Mouse (Mus musculus) kidney, postnatal 0 days (tissue): Measurements from ENCODE around the gene Bicd2. TPM values are rescaled to one million over a fixed set of nuclear protein-coding genes. Genes with fewer than 3 reads are reported as not detected.

Experiments used
- ATAC-seq: fragments of 200-750 bp; cut with Nextera tagmentation; replicated peaks from 2 replicates; pipeline ENCODE4 v1.8.0; 2017; ENCODE audit warnings: low read depth, moderate number of reproducible peaks, moderate TSS enrichment, moderate library complexity; ENCODE audit not compliant: low FRiP score
- DNase-seq: peaks from one replicate; pipeline ENCODE4 v3.0.0-alpha.2; 2016; ENCODE audit warnings: low spot score
- H3K27ac ChIP-seq: fragments of 300-500 bp; sonication (generic); 2 replicates; pipeline ENCODE4 v1.5.1; 2014; ENCODE audit warnings: mild to moderate bottlenecking
- H3K27me3 ChIP-seq: fragments of 300-500 bp; sonication (generic); 2 replicates; pipeline ENCODE4 v1.6.1; 2014; ENCODE audit warnings: low read length, mixed read lengths; ENCODE audit not compliant: insufficient read depth
- H3K36me3 ChIP-seq: fragments of 300-500 bp; sonication (generic); 2 replicates; pipeline ENCODE4 v1.6.1; 2014; ENCODE audit warnings: low read length, mixed read lengths; ENCODE audit not compliant: insufficient read depth
- H3K4me1 ChIP-seq: fragments of 300-500 bp; sonication (generic); replicated peaks from 2 replicates; pipeline ENCODE4 v1.6.1; 2014; ENCODE audit warnings: antibody characterized with exemption, low read length, mixed read lengths; ENCODE audit not compliant: insufficient read depth
- H3K4me2 ChIP-seq: fragments of 300-500 bp; sonication (generic); 2 replicates; pipeline ENCODE4 v1.6.1; 2014; ENCODE audit warnings: mild to moderate bottlenecking, low read length, moderate library complexity, mixed read lengths
- H3K4me3 ChIP-seq: fragments of 300-500 bp; sonication (generic); replicated peaks from 2 replicates; pipeline ENCODE4 v1.5.1; 2014; ENCODE audit warnings: low read depth, low read length
- H3K9ac ChIP-seq: fragments of 300-500 bp; sonication (generic); 2 replicates; pipeline ENCODE4 v1.6.1; 2014; ENCODE audit warnings: low read depth, low read length
- H3K9me3 ChIP-seq: fragments of 300-500 bp; sonication (generic); replicated peaks from 2 replicates; pipeline ENCODE4 v1.6.1; 2016; ENCODE audit warnings: low read length, inconsistent platforms, mixed read lengths
- CTCF ChIP-seq: IDR thresholded peaks from 2 replicates; pipeline ENCODE4 v1.5.1; 2016; ENCODE audit warnings: antibody characterized with exemption, low read depth, mild to moderate bottlenecking, moderate library complexity
- WGBS: fragments of 180-500 bp; shearing (Covaris S2); extraction: QIAGEN DNeasy Blood & Tissue Kit; methylation state at CpG from one replicate; pipeline ENCODE4 v1.1.7; 2014; 5-methylcytosine and 5-hydroxymethylcytosine counted together
- polyA plus RNA-seq: library from polyadenylated mRNA; unstranded; fragments of >200 nt; fragmentation: Nextera tagmentation; extraction: Ambion mirVana; gene quantifications from 2 replicates; pipeline ENCODE4 v1.2.1, GENCODE M21; 2015

The Bicd2 gene
- polyA plus RNA-seq, 1 experiment from 2014 or later, result 23.4 TPM

GRCm38 (mm10) chr13:49435745-49436144, 94.4 kb downstream of the Bicd2 start:
- H3K27ac ChIP-seq, result no peak overlapping the region
- TF ChIP-seq CTCF, result no peak
- ATAC-seq (no peak), DNase-seq (no peak)
- no peaks in the 10 kb centered on the region for H3K9me3 ChIP-seq
- H3K36me3 ChIP-seq, result peaks cover 28% of the 10 kb centered on the region
- H3K4me3 ChIP-seq, result no peak overlapping the region
- no peak overlapping the region for H3K4me2 ChIP-seq
- no peak overlapping the region for H3K9ac ChIP-seq
- H3K27me3 ChIP-seq, result no peaks in the 10 kb centered on the region
- no peaks in the 10 kb centered on the region for H3K4me1 ChIP-seq
- 84% methylated on average over 1 of the region's 1 CpGs for WGBS

GRCm38 (mm10) chr13:49436170-49436569, 94.8 kb downstream of the Bicd2 start:
- no peak for TF ChIP-seq CTCF
- no peaks in the 10 kb centered on the region for H3K27me3 ChIP-seq
- no peak overlapping the region for H3K27ac ChIP-seq
- H3K36me3 ChIP-seq, result peaks cover 29% of the 10 kb centered on the region
- DNase-seq (no peak), ATAC-seq (no peak)
- H3K9ac ChIP-seq, result no peak overlapping the region
- no peak overlapping the region for H3K4me3 ChIP-seq
- H3K4me2 ChIP-seq, result no peak overlapping the region
- H3K4me1 ChIP-seq, result no peaks in the 10 kb centered on the region
- H3K9me3 ChIP-seq, result no peaks in the 10 kb centered on the region
- 88% methylated on average over 4 of the region's 4 CpGs for WGBS

Other genes starting within 250 kb of the Bicd2 start
- 0.50 and 0.60 TPM in 2 replicates for gene Wnk2, start 193.6 kb upstream of the Bicd2 start, polyA plus RNA-seq
- 122 and 127 TPM in 2 replicates for gene Ninj1, start 154.1 kb upstream of the Bicd2 start, polyA plus RNA-seq
- gene Card19, start 125.5 kb upstream of the Bicd2 start, polyA plus RNA-seq, result 71.3 and 77.0 TPM in 2 replicates
- gene Susd3, start 92.9 kb upstream of the Bicd2 start, polyA plus RNA-seq, result 41.8 and 44.8 TPM in 2 replicates
- gene Fgd3, start 21.3 kb upstream of the Bicd2 start, polyA plus RNA-seq, result 0.97 and 1.0 TPM in 2 replicates
- gene Ippk, start 79.7 kb downstream of the Bicd2 start, polyA plus RNA-seq, result 13.5 and 14.3 TPM in 2 replicates
- 0.54 and 0.66 TPM in 2 replicates for gene Tes3-ps, start 151.7 kb downstream of the Bicd2 start, polyA plus RNA-seq
- gene Ecm2, start 163.2 kb downstream of the Bicd2 start, polyA plus RNA-seq, result 2.5 TPM in 2 replicates
- 24.9 and 30.2 TPM in 2 replicates for gene Aspn, start 202.9 kb downstream of the Bicd2 start, polyA plus RNA-seq
- 0.62 and 1.6 TPM in 2 replicates for gene Omd, start 240.9 kb downstream of the Bicd2 start, polyA plus RNA-seq